In the genomic region with DNA sequence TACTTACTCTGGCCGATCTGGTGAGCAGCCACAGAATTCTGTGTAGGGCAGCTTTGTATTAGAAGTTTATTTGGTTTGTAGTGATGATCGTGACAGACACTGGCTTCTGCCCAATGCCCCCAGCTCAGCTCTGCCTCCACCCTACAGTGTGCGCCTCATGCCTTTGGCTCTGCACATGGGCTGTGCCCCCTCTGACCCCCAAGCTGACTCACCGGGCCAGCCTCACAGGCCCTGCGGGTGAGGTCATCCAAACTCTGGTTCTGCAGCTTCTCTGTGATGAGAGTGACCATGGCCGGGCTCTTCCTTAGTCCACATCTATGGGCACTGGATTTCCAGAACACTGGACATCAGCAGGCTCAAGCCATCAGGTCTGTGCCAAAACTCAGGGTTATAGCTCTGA, we compare ENCODE assay signal across 28 mouse cellular contexts. TPM values are rescaled to one million over a fixed set of nuclear protein-coding genes. Genes with fewer than 3 reads are reported as not detected.
DNase-seq lines count a peak whose midpoint lies in the region; ATAC-seq and TF ChIP-seq lines count a peak whose summit lies in the region.
"Had no signal": no experiment of that assay in that cellular context is flagged by ENCODE, and none has a peak within 500 bp of the region (broad histone marks: within the 10 kb centered on the region; RNA-seq: fewer than 3 reads in every experiment).

No protein-coding gene starts in this region.

- peak; percentile 89 for DNase-seq in 3T3-L1 (ENCODE audit: low read depth, low spot score)
- peak; percentile 50 for DNase-seq in Muller cell, postnatal 12 days (ENCODE audit: inconsistent ontology term)
- peak; percentile 39 for DNase-seq in adrenal gland, postnatal 10 days
- DNase-seq in stomach, postnatal 0 days (ENCODE audit: low spot score), result no peak
- DNase-seq in yolk sac, embryonic 10.5 days (ENCODE audit: low spot score), result no peak
- no peak for DNase-seq in kidney, postnatal 10 days
- DNase-seq: cerebellum, adult 11-12 months; cerebellum, adult 9-11 months; embryo, embryonic 11 days; gastrocnemius, postnatal 10 days; kidney, adult 18-20 months; kidney, postnatal 4 days; layer of hippocampus, postnatal 36 days; liver, embryonic 13.5 days; lung, adult 2 months; lung, postnatal 10 days; midbrain, embryonic 14.5 days; thymus, postnatal 4 days had no signal

- H3K4me3 ChIP-seq in stomach, postnatal 0 days (ENCODE audit: low read depth, low read length), result no peak overlapping the region
- H3K4me3 ChIP-seq: embryonic facial prominence, embryonic 12.5 days; forebrain, embryonic 15.5 days; heart, embryonic 10.5 days; heart, embryonic 15.5 days; kidney, embryonic 15.5 days; limb, embryonic 10.5 days; limb, embryonic 15.5 days; liver, embryonic 13.5 days had no signal

- peak; percentile 40; the same call in 1 of the 2 replicates for ATAC-seq in stomach, postnatal 0 days (ENCODE audit: low FRiP score, low TSS enrichment)
- ATAC-seq: forebrain, embryonic 15.5 days; hindbrain, embryonic 16.5 days had no signal

- H3K27me3 ChIP-seq in stomach, postnatal 0 days (ENCODE audit: control insufficient read depth, insufficient read depth, low read length), result no peaks in the 10 kb centered on the region
- H3K27me3 ChIP-seq: embryonic facial prominence, embryonic 12.5 days; forebrain, embryonic 15.5 days; heart, embryonic 15.5 days; kidney, embryonic 15.5 days; limb, embryonic 15.5 days; liver, embryonic 13.5 days had no signal

- no peak for TF ChIP-seq CTCF in stomach, postnatal 0 days (IDR thresholded peaks at IDR 0.05; ENCODE audit: low read depth)

- no peaks in the 10 kb centered on the region for H3K9me3 ChIP-seq in stomach, postnatal 0 days (ENCODE audit: control insufficient read depth, low read length)
- H3K9me3 ChIP-seq: embryonic facial prominence, embryonic 12.5 days; forebrain, embryonic 15.5 days; G1E; heart, embryonic 10.5 days; heart, embryonic 15.5 days; kidney, embryonic 15.5 days; limb, embryonic 10.5 days; limb, embryonic 15.5 days; liver, embryonic 13.5 days had no signal

- H3K36me3 ChIP-seq in stomach, postnatal 0 days (ENCODE audit: control insufficient read depth, insufficient read depth, low read length), result peaks cover 5% of the 10 kb centered on the region; the same call in 1 of the 2 replicates

- H3K4me2 ChIP-seq in stomach, postnatal 0 days (replicated peaks; ENCODE audit: low read depth), result no peak overlapping the region
- H3K4me2 ChIP-seq: embryonic facial prominence, embryonic 12.5 days; forebrain, embryonic 15.5 days; heart, embryonic 15.5 days; kidney, embryonic 15.5 days; limb, embryonic 15.5 days; liver, embryonic 13.5 days had no signal

- 80% methylated on average over 6 of the region's 6 CpGs for WGBS in stomach, postnatal 0 days

- no peak overlapping the region for H3K9ac ChIP-seq in stomach, postnatal 0 days (ENCODE audit: low read length)
- H3K9ac ChIP-seq: embryonic facial prominence, embryonic 12.5 days; forebrain, embryonic 15.5 days; heart, embryonic 15.5 days; kidney, embryonic 15.5 days; limb, embryonic 15.5 days; liver, embryonic 13.5 days had no signal

- no peak overlapping the region for H3K27ac ChIP-seq in stomach, postnatal 0 days (replicated peaks)
- H3K27ac ChIP-seq: embryonic facial prominence, embryonic 12.5 days; forebrain, embryonic 15.5 days; heart, embryonic 10.5 days; heart, embryonic 15.5 days; kidney, embryonic 15.5 days; limb, embryonic 10.5 days; limb, embryonic 15.5 days; liver, embryonic 13.5 days; macrophage had no signal

- H3K4me1 ChIP-seq in stomach, postnatal 0 days (replicated peaks; ENCODE audit: control insufficient read depth, insufficient read depth), result no peaks in the 10 kb centered on the region
- H3K4me1 ChIP-seq: embryonic facial prominence, embryonic 12.5 days; forebrain, embryonic 15.5 days; kidney, embryonic 15.5 days; limb, embryonic 10.5 days; limb, embryonic 15.5 days had no signal

- TF ChIP-seq EP300 in stomach, postnatal 0 days (optimal IDR thresholded peaks at IDR 0.05), result no peak

RNA-seq across cellular contexts. Expression of gene Fam53a, which starts 15.0 kb away (rescaled TPM):
- 10 to 100 TPM; 25.2 to 28.6 TPM for total RNA-seq in adrenal gland, postnatal 10 days (2021)
- 44.9 and 45.0 TPM in 2 replicates for polyA plus RNA-seq in stomach, postnatal 0 days (2015; fragmentation: Nextera tagmentation; extraction: Ambion mirVana)

RNA-seq across cellular contexts. Expression of gene Gm9903, which starts 15.3 kb away (rescaled TPM):
- total RNA-seq in adrenal gland, postnatal 10 days (2021), result under 1 TPM; 0.39 to 0.48 TPM
- 0.25 and 0.42 TPM in 2 replicates for polyA plus RNA-seq in stomach, postnatal 0 days (2015; fragmentation: Nextera tagmentation; extraction: Ambion mirVana)
- polyA plus RNA-seq: G1E had no signal

RNA-seq across cellular contexts. Expression of gene Slbp, which starts 38.0 kb away (rescaled TPM):
- 10 to 100 TPM; 50.1 to 56.5 TPM for total RNA-seq in adrenal gland, postnatal 10 days (2021)
- 84.0 and 87.3 TPM in 2 replicates for polyA plus RNA-seq in stomach, postnatal 0 days (2015; fragmentation: Nextera tagmentation; extraction: Ambion mirVana)

RNA-seq across cellular contexts. Expression of gene Tacc3, which starts 43.5 kb away (rescaled TPM):
- total RNA-seq in adrenal gland, postnatal 10 days (2021), result 10 to 100 TPM; 24.0 to 31.5 TPM
- polyA plus RNA-seq in stomach, postnatal 0 days (2015; fragmentation: Nextera tagmentation; extraction: Ambion mirVana), result 33.8 and 44.0 TPM in 2 replicates

RNA-seq across cellular contexts. Expression of gene Tmem129, which starts 43.8 kb away (rescaled TPM):
- total RNA-seq in adrenal gland, postnatal 10 days (2021), result 10 to 100 TPM; 18.6 to 21.7 TPM
- 16.7 and 17.4 TPM in 2 replicates for polyA plus RNA-seq in stomach, postnatal 0 days (2015; fragmentation: Nextera tagmentation; extraction: Ambion mirVana)

Comparison
In these comparisons a context has a peak if more than half of its experiments do, and no peak if none do; other contexts are left out.
1. DNase-seq: peak in 3T3-L1 (single experiment), Muller cell, postnatal 12 days (single experiment) and adrenal gland, postnatal 10 days (single experiment); none in stomach, postnatal 0 days (single experiment), yolk sac, embryonic 10.5 days (single experiment) and kidney, postnatal 10 days (single experiment).